Mouse (Mus musculus) embryonic fibroblast, embryonic 13.5 days (primary cell): ENCODE data around the gene Atp1a3. TPM values are rescaled to one million over a fixed set of nuclear protein-coding genes. Genes with fewer than 3 reads are reported as not detected.
A peak's percentile ranks its signal among the peaks of the same experiment; 100 is the strongest.
"Not testable (repeated sequence)": the region's sequence is repeated elsewhere in the genome, so short reads cannot be mapped to it uniquely, and the experiment has no call there.

ENCODE experiments used
- H3K27ac ChIP-seq: 2 replicates; pipeline ENCODE4 v1.5.1; 2012; ENCODE audit warnings: low read length, control low read depth, inconsistent platforms; ENCODE audit not compliant: insufficient read depth
- H3K4me1 ChIP-seq: 2 replicates; pipeline ENCODE4 v1.6.1; 2011; ENCODE audit warnings: low read length; ENCODE audit not compliant: control insufficient read depth, insufficient read depth
- H3K4me3 ChIP-seq: 2 replicates; pipeline ENCODE4 v1.5.1; 2011; ENCODE audit warnings: mild to moderate bottlenecking, control low read depth, low read length; ENCODE audit not compliant: insufficient read depth
- CTCF ChIP-seq: IDR thresholded peaks from 2 replicates; pipeline ENCODE4 v1.5.1; 2011; ENCODE audit warnings: mild to moderate bottlenecking, control low read depth, low read length, moderate library complexity, borderline replicate concordance; ENCODE audit not compliant: insufficient read depth
- POLR2A ChIP-seq: IDR thresholded peaks from 2 replicates; pipeline ENCODE4 v1.6.1; 2011; ENCODE audit warnings: low read depth, mild to moderate bottlenecking, control low read depth, low read length, moderate library complexity
- polyA plus RNA-seq: library from polyadenylated mRNA; stranded (reverse); fragments of >200 nt; gene quantifications from 2 replicates; pipeline ENCODE4 v1.2.4, GENCODE M21; 2011; ENCODE audit warnings: low read depth; ENCODE audit not compliant: missing spikeins, insufficient read length

The Atp1a3 gene
- polyA plus RNA-seq = 0.19 and 0.35 TPM in 2 replicates

DNA sequence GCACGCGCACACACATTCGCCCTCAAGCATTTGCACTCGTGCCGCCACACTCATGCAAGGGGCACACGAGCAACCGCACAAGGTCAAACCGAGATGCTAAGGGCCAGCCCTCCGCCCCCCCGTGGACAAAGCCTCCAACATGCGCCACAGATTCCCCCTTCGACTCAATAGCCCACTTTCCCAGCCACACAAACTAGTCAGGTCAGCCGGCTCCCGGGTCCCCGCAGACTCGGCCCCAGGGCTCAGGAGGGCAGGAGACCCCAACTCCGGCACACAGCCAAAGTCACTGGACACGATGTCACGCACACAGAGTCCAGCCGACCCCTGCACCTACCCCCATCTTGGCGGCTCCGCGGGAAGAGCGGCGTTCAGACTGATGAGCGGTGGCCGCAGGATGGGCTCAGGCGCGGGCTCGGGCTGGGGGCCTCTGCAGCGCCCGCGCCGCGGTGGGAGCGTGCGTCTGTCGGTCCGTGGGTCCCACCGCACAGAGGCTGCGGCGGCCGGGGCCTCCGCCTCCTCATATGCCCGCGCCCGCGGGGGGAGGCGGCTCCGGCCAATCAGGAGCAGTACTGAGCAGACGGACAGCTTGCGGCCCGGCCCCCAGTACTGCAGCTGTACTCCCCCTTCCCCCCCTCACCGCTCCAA is at the start of gene Atp1a3:
Gene Atp1a3, minus strand, starts transcription at position 538 of the 645 bp plus-strand sequence.
- TF ChIP-seq CTCF (no peak), POLR2A (no peak)
- Histone ChIP-seq H3K4me1 (no peaks in the 10 kb centered on the region), H3K27ac (no peak within 1 kb of the TSS), H3K4me3 (no peak within 1 kb of the TSS)

DNA sequence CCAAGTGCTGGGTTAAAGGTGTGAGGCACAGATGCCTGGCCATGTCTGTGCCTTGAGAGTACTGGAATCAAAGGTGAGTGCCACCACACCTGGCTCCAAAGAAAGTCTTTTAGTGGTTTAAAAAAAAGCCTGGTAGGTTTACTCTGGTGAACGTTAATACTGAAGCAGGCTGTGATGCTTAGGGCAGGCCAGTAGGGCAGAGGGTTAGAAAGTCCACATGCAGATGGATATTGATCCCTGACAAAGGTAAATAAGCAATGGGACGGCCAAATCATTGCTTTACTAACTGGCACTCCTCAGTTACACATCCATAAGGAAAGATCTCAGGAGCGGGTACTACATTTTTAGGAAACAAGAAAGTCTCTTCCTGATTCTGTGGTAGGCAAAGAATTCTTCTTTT is 46.8 kb upstream of the Atp1a3 start:
- no peak for TF ChIP-seq CTCF
- TF ChIP-seq POLR2A = no peak
- H3K27ac ChIP-seq = no peak overlapping the region
- no peak overlapping the region for H3K4me3 ChIP-seq
- H3K4me1 ChIP-seq = no peaks in the 10 kb centered on the region

DNA sequence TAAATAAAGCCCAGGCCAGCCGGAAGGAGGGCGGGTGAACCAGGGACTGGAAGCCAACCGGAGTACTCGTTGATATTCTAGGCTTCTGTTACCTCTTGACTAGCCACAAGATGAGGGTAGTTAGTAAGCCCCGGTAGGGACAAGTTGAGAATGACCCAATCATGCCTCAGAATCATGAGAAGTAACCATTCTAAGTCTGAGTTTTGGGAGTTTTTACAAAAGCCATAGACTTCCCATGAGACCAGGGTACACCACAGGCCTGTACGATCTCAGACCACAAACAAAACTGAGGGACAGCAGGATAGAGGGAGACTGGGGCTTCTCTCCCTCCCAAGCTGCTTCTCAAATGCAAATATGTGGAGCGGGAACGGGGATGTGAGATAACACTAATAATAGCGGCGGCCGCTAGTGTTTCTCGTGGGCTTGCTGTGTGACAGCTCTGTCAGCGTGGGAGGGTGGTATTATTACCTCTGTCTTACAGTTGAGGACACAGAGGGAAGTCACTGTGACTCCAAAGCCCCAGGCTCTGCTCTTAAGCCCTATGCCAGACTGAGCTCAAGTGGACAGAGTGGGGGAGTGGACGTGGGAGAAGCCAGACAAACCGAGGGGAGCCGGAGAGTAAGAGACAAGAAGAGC is 43.7 kb upstream of the Atp1a3 start:
- Histone ChIP-seq H3K4me3 (no peak overlapping the region), H3K27ac (no peak overlapping the region), H3K4me1 (no peaks in the 10 kb centered on the region)
- no peak for TF ChIP-seq CTCF
- no peak for TF ChIP-seq POLR2A

DNA sequence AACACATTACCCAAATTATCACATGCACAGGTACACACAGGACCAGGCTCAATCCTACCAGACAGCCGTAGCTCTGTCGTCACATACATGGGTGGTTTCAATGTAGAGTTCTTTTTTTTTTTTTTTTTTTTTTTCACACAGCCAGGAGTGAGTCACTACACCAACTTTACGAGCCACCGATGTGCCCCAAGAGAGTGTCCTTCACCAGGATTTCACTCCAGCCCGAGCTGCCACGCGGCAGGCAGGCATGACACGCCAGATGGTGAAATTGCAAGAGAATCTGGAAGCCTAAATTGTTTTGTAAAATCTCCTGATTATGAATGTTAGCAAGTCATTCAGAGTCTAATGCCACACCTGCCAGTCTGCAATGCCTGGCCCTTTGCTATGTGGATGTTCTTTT is 41.6 kb upstream of the Atp1a3 start:
- Histone ChIP-seq H3K27ac (no peak overlapping the region), H3K4me3 (no peak overlapping the region), H3K4me1 (no peaks in the 10 kb centered on the region)
- TF ChIP-seq POLR2A (no peak), CTCF (no peak)

DNA sequence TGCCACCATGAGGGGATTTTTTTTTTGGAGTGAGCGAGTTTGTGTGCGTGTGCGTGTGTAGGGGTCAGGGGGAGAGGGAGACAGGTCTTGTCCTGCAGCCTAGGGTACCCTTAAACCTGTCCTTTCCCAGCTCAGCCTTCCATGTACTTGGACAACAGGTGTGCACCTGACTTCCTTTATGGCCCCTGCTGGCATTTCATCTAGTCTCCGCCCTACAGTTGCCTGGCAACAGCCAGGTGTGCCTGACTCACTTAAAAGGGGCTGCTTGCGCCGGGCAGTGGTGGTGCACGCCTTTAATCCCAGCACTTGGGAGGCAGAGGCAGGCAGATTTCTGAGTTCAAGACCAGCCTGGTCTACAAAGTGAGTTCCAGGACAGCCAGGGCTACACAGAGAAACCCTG is 38.8 kb upstream of the Atp1a3 start:
- not testable (repeated sequence) for H3K4me1 ChIP-seq, H3K4me3 ChIP-seq, H3K27ac ChIP-seq

DNA sequence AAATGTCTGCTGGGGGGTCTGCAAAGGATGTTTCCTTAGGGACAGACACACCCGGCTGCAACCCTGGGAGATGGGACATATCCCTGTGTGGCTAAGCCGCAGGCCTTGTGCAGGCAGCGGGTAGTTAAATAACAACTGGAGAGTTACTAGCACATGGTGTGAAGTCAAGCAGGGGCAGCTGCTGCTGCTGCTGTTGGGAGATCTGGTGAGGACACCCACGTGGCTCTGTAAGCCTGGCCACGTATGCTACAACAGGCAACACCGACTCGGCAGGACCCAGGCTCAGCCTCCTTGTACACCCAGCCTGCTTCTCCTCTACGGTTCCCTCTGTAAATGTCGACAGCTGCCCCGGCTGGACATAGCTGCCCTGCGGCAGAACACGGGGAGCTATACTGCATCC is 36.2 kb upstream of the Atp1a3 start:
- Histone ChIP-seq H3K4me1 (no peaks in the 10 kb centered on the region), H3K4me3 (no peak overlapping the region), H3K27ac (no peak overlapping the region)
- TF ChIP-seq CTCF = no peak
- TF ChIP-seq POLR2A = no peak

DNA sequence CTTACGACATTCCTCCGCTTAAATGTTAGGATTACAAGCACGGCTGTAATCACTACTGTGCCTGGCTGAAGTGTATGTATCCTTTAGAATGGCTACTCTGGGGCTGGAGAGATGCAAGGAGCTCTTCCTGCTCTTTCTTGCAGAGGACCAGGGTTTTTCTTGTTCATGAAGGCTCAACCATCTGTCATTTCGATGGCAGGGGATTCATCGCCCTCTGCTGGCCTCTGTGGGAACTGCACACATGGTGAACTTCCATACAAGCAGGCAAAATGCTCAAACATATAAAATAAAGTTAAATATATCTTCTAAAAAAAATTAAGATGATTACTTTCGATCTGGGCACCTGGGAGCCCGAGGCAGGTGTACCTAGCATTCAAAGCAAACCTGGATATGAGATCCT is 30.2 kb upstream of the Atp1a3 start:
- no peaks in the 10 kb centered on the region for H3K4me1 ChIP-seq

DNA sequence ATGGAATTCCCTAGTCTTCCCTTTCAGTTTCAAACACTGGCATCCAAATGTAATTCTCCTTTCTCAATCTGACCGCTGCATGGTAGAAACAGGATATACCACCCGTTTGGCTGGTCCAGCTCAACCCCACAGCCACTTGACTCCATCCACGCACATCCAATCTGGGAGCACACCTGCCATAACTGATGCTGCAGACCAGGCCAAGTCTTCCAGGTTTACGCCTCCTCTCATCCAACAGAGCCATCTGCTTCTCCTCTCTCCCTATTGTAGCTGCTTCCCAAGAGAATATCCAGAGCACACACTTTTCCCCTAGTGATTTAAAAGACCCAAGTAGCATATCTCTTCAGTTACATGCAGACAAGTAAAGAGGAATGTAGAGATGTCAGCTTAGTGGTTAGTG is 29.0 kb upstream of the Atp1a3 start:
- H3K4me3 ChIP-seq = no peak overlapping the region
- H3K27ac ChIP-seq = no peak overlapping the region
- no peak for TF ChIP-seq POLR2A
- no peak for TF ChIP-seq CTCF
- no peaks in the 10 kb centered on the region for H3K4me1 ChIP-seq

More for the DNA sequence above, 30.2 kb upstream of the Atp1a3 start:
- no peak for TF ChIP-seq POLR2A
- peak; percentile 75; the same call in 1 of the 2 replicates for TF ChIP-seq CTCF
- H3K4me3 ChIP-seq = no peak overlapping the region
- H3K27ac ChIP-seq = no peak overlapping the region

DNA sequence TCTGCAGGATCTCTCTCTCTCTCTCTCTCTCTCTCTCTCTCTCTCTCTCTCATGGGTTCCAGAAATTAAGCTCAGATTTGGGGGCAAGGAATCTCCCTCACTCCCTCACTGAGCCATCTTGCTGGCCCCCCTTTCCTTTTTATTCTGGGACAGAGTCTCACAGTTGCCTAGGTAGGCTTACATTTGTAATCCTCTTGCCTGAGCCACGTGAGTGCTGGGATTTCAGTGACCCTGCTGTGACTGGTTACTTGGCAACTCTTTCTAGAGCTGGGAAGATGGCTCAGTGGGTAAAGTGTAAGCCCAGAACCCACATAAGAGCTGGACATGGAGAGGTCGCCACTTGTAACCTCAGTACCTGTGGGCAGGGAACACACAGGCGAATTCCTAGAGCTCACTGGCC is 25.8 kb upstream of the Atp1a3 start:
- H3K27ac ChIP-seq = no peak overlapping the region
- TF ChIP-seq CTCF (no peak), POLR2A (no peak)

DNA sequence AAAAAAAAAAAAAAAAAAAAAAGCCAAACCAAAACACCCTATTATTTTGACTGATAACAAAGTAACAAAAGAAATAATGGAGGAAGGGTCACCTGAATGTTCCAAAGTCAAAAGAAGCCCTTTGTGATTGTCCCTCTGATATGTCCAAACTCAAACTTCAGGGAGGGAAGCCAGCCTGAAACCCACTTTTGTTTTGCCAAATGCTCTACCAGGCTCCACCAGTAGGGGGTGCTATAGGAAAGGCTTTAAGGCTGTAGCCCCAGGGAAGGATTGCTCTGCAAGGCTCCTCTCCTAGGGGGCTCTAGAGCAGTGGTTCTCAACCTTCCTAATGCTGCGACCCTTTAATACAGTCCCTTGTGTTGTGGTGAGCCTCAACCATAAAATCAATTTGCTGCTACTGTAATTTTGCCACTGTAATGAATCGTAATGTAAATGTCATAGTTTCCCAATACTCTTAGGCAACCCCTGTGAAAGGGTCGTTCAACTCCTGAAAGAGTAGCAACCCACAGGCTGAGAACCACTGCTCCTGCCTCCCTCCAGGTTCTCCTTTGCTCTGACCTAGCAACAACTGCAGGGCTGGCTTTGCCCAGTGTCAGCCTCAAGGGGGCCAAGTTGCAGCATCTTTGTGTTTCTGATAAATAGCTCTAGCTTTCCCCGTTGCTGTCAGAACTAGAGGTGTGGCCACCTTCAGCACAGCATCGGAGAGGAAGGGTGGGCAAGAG is 24.4 kb upstream of the Atp1a3 start:
- H3K4me1 ChIP-seq = no peaks in the 10 kb centered on the region
- TF ChIP-seq POLR2A (no peak), CTCF (peak; percentile 21; the same call in 1 of the 2 replicates)
- H3K4me3 ChIP-seq = no peak overlapping the region
- no peak overlapping the region for H3K27ac ChIP-seq

More for the DNA sequence above, 25.8 kb upstream of the Atp1a3 start:
- Histone ChIP-seq H3K4me3 (no peak overlapping the region), H3K4me1 (no peaks in the 10 kb centered on the region)
